Mouse (Mus musculus) kidney, adult 2 months (tissue): ENCODE data around the gene Nxf7. TPM values are rescaled to one million over a fixed set of nuclear protein-coding genes. Genes with fewer than 3 reads are reported as not detected.
"Not testable (repeated sequence)": the region's sequence is repeated elsewhere in the genome, so short reads cannot be mapped to it uniquely, and the experiment has no call there.

Experiments used
- DNase-seq: peaks from one replicate; pipeline ENCODE4 v3.0.0; 2021
- H3K27ac ChIP-seq: fragments of 200-500 bp; 2 replicates; pipeline ENCODE4 v1.5.1; 2012; ENCODE audit warnings: low read depth, low read length, control low read depth, inconsistent platforms; ENCODE audit not compliant: insufficient read depth
- H3K27me3 ChIP-seq: fragments of 200-500 bp; replicated peaks from 2 replicates; pipeline ENCODE4 v1.6.1; 2012; ENCODE audit warnings: mild to moderate bottlenecking, moderate library complexity, low read length, inconsistent platforms; ENCODE audit not compliant: control insufficient read depth, insufficient read depth
- H3K36me3 ChIP-seq: fragments of 200-500 bp; 2 replicates; pipeline ENCODE4 v1.6.1; 2012; ENCODE audit warnings: mild to moderate bottlenecking, moderate library complexity, low read length, inconsistent platforms; ENCODE audit not compliant: control insufficient read depth, insufficient read depth
- H3K4me1 ChIP-seq: fragments of 200-500 bp; 2 replicates; pipeline ENCODE4 v1.6.1; 2011; ENCODE audit warnings: low read length; ENCODE audit not compliant: control insufficient read depth, insufficient read depth
- H3K4me3 ChIP-seq: fragments of 200-500 bp; 2 replicates; pipeline ENCODE4 v1.5.1; 2011; ENCODE audit warnings: mild to moderate bottlenecking, low read depth, low read length, control low read depth; ENCODE audit not compliant: insufficient read depth
- CTCF ChIP-seq: fragments of 200-500 bp; conservative IDR thresholded peaks from 2 replicates; pipeline ENCODE4 v1.5.1; 2011; ENCODE audit warnings: low read depth, mild to moderate bottlenecking, control low read depth, low read length, moderate library complexity, mixed read lengths; ENCODE audit not compliant: insufficient read depth, insufficient read length
- POLR2A ChIP-seq: fragments of 200-500 bp; IDR thresholded peaks from one replicate; pipeline ENCODE4 v1.6.1; 2011; ENCODE audit warnings: low read depth, low read length, control low read depth
- WGBS: fragments of 180-500 bp; shearing (Covaris S2); methylation state at CpG from one replicate; pipeline ENCODE4 v1.1.7; 2018; 5-methylcytosine and 5-hydroxymethylcytosine counted together
- polyA plus RNA-seq: library from polyadenylated mRNA; depleted of rRNA; stranded (reverse); fragments of >200 nt; gene quantifications from 2 replicates; pipeline ENCODE4 v1.2.3, GENCODE M21; 2012; rRNA removed

Gene Nxf7
- not detected in 2 replicates for polyA plus RNA-seq

DNA sequence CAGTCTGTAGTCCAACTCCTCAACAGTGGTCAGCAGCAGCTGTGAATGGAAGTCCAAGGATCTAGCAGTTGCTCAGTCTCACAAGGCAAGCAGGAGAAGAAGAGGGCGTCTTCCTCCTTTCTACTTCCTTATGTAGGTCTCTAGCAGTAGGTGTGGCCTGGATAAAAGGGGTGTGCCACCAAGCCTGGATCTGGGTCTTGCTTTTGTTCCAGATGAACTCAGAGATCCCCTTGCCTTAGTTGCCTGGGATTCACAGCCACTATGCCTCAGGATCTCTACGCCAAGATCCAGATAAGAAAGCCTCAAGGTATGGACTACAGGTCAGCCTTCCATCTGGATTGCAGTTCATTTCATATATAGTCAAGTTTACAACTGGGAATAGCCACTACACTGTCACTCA, at the start of gene Nxf7:
TSS of gene Nxf7 (minus strand) at position 101 of the 400 bp plus-strand sequence.
- no peaks in the 10 kb centered on the region for H3K4me1 ChIP-seq
- DNase-seq = no peak
- no peaks in the 10 kb centered on the region for H3K36me3 ChIP-seq
- no peak within 1 kb of the TSS for H3K4me3 ChIP-seq
- WGBS = 83% methylated on average over 2 of the region's 2 CpGs
- no peak for TF ChIP-seq POLR2A
- TF ChIP-seq CTCF = no peak
- no peaks in the 10 kb centered on the region for H3K27me3 ChIP-seq
- H3K27ac ChIP-seq = no peak within 1 kb of the TSS

DNA sequence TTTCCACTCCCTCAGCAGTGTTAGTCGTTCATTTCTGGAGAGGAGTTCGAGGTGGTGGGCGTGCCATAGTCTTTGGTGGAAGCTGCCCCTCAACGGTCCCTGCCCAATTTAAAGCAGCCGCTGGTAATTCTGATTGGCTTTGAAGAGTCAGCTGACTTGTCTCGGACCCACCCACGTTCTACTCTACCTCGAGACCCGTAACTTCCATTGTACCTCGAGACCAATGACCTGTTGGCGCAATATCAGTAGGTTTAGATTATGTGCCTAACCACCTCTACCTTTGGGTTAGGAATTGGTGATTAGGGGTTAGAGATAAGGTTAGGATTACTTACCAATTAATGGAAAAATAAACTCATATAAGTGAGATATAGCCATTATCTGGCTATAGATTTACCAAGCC, 29.0 kb upstream of the Nxf7 start, which contains the start of gene Prame:
TSS of gene Prame (minus strand) at position 101 of the 400 bp plus-strand sequence.
- 89% methylated on average over 11 of the region's 11 CpGs for WGBS
- Histone ChIP-seq H3K4me1 (no peaks in the 10 kb centered on the region), H3K27me3 (no peaks in the 10 kb centered on the region), H3K36me3 (no peaks in the 10 kb centered on the region), H3K4me3 (no peak within 1 kb of the TSS), H3K27ac (no peak within 1 kb of the TSS)
- TF ChIP-seq CTCF (no peak), POLR2A (no peak)
- DNase-seq = no peak

DNA sequence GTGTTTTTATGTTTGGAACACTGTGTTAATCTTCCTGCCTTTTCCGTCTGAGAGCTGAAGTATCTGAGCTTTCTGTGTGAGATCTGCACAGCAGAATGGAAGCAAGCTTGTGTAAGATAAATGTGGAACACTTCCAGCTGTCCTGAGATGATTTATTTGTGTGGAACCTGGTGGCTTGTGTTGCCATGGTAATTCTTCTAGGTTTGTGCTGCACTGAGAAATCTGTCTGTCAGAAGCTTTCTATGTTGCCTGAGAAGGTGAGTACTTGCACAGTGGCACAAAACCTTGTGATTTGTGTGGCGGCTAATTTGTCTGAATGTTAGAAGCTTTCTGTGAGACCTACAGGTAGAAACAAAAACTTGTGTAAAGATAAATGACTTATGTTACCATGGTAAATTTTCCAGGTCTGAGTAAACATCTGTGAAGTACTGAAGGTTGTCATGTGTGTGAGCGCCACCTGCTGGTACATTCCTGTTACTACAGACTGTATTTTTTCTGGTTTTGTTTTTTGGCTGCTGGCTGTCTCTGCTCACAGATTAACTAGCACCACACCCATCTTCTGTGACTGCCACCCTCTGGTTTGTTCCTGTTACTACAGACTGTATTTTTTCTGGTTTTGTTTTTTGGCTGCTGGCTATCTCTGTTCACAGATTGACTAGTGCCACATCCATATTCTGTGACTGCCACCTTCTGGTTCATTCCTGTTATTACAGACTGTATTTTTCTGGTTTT, 2.9 kb upstream of the Nxf7 start:
- not testable (repeated sequence) for H3K4me1 ChIP-seq, H3K36me3 ChIP-seq, H3K4me3 ChIP-seq, H3K27me3 ChIP-seq, H3K27ac ChIP-seq
- peak; percentile 39 for TF ChIP-seq CTCF
- WGBS = 68% methylated on average over 3 of the region's 3 CpGs
- DNase-seq = peak; percentile 69

DNA sequence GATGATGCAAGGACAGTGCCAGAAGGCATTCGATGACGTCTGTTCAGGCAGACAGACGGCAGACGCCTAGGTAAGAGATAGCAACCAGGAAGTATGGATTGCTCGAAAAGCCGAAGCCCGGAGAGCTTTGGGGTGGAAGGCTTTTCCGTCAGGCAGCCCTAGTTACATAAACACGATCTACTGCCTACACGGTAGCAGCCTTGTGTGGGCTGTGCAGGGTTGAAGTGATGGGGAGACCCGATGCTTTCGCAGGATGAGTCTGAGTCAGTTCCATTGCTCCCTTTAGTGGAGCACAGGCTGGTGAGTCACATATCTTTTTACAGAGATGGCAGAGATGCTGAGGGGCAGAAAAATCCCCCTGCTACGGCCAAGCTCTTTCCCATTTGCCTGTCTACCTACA, 481 bp downstream of the Nxf7 start:
- no peak for TF ChIP-seq POLR2A
- no peak for TF ChIP-seq CTCF
- Histone ChIP-seq H3K27me3 (no peaks in the 10 kb centered on the region), H3K36me3 (no peaks in the 10 kb centered on the region), H3K4me1 (no peaks in the 10 kb centered on the region), H3K4me3 (no peak overlapping the region), H3K27ac (no peak overlapping the region)
- 72% methylated on average over 13 of the region's 13 CpGs for WGBS
- DNase-seq = no peak

DNA sequence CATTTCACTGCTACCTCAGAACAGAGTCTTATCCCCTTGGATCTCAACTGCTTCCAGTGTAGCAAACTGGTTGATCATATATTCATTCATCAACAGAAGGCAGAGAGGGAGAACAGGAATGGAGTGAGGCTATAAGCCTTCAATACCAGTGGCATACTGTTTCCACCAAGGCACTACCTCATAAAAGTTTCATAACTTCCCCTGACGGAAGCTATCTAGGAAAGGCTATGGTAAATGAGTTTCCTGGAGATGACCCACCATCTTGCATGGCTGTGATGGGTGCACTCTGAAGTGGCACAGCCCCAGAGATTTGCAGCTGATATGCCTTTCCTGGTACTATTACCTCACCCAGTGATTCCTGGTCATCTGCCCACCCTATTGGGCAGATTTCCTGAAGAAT, 22.2 kb downstream of the Nxf7 start:
- Histone ChIP-seq H3K4me1 (no peaks in the 10 kb centered on the region), H3K27me3 (no peaks in the 10 kb centered on the region), H3K27ac (no peak overlapping the region), H3K36me3 (no peaks in the 10 kb centered on the region), H3K4me3 (no peak overlapping the region)
- TF ChIP-seq CTCF (no peak), POLR2A (no peak)
- no peak for DNase-seq
- 64% methylated on average over 1 of the region's 1 CpGs for WGBS

DNA sequence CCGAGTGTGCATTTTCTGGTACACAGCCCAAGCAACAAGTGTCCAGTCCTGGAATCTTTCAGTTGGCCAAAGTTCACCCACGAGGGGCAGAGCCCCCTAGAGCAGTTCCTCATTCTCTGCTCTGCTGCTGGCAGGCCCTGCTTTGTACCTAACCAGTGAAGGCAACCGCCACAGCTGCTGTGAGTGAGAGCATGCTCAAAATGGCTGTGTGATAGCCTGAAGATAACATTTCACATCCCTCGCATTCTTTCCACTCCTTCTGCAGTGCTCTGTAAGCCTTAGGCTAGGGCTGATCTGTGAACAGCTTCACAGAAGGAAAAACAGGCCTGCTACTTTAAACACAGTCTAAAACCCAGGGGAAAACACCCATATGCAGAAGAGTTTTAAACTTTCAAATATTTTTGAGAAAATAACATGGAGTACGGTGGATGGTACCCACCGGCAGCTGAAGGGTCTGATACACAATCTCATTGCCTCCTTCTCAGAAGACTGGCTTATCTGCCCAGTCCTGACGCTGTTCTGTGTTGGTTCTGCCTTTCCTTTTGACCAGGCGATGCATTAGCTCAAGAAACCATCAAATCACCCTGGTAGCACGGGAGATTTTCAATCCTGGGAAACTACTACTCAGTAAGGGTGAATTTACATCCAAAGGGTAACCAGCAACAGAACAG, 23.5 kb downstream of the Nxf7 start:
- H3K27me3 ChIP-seq, H3K4me3 ChIP-seq, DNase-seq, H3K36me3 ChIP-seq, H3K4me1 ChIP-seq, H3K27ac ChIP-seq: not testable (repeated sequence)
- 60% methylated on average over 9 of the region's 9 CpGs for WGBS

DNA sequence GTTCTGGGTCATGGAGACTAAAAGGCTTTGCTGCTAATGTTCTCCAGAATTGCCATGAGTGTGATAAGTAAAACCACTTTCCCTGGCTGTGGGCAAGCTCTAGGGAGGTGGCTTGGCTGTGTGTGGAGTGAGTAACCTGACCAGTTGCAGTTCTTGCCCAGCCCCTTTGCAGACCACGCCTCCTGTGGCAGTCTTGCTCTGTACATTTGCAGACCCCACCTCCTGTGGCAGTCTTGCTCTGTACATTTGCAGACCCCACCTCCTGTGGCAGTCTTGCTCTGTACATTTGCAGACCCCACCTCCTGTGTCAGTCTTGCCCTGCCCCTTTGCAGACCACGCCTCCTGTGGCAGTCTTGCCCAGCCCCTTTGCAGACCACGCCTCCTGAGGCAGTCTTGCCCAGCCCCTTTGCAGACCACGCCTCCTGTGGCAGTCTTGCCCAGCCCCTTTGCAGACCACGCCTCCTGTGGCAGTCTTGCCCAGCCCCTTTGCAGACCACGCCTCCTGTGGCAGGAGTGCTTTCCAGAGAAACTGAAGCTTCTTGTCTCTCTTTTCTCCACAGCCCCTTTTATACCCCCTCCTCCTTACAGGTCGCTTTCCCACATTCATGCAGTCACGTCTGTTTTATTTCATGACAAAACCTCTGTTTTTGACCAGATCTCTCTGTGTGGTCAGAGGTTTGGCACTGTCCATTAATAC, 24.2 kb downstream of the Nxf7 start:
- H3K27me3 ChIP-seq, H3K4me1 ChIP-seq, H3K36me3 ChIP-seq, H3K27ac ChIP-seq, H3K4me3 ChIP-seq: not testable (repeated sequence)
- peak; percentile 16 for DNase-seq
- WGBS = 17% methylated on average over 8 of the region's 8 CpGs
